Mouse (Mus musculus) monocyte, adult 2 months (primary cell): ENCODE measurements around the gene Nek6.

ENCODE experiments used
- DNase-seq, 2 experiments: peaks; one replicate each; pipeline ENCODE4 v3.0.0; 2022; ENCODE audit warnings: low spot score in 2 of 2, low read depth in 1 of 2

Gene Nek6

GRCm38 (mm10) chr2:38511487-38512307, at the start of gene Nek6:
Gene Nek6 (plus strand): TSS chr2:38511643.
- DNase-seq = no peak

GRCm38 (mm10) chr2:38462323-38462722, 49.1 kb upstream of the Nek6 start:
- no peak for DNase-seq

GRCm38 (mm10) chr2:38468845-38469244, 42.6 kb upstream of the Nek6 start:
- DNase-seq = no peak

GRCm38 (mm10) chr2:38471745-38472144, 39.7 kb upstream of the Nek6 start:
- DNase-seq = no peak

GRCm38 (mm10) chr2:38472829-38473228, 38.6 kb upstream of the Nek6 start:
- DNase-seq = no peak

- DNase-seq = no peak
These were observed 34.5 kb upstream of the Nek6 start for GRCm38 (mm10) chr2:38476871-38477496.

GRCm38 (mm10) chr2:38477497-38477873, 34.0 kb upstream of the Nek6 start:
- DNase-seq = no peak

GRCm38 (mm10) chr2:38478683-38479082, 32.8 kb upstream of the Nek6 start:
- no peak for DNase-seq

- DNase-seq = no peak
These were observed 31.9 kb upstream of the Nek6 start for GRCm38 (mm10) chr2:38479541-38479940.

GRCm38 (mm10) chr2:38481166-38481778, 30.2 kb upstream of the Nek6 start:
- peak; percentile 16 to 41 for DNase-seq

- no peak for DNase-seq
These were observed 29.3 kb upstream of the Nek6 start for GRCm38 (mm10) chr2:38482122-38482521.

GRCm38 (mm10) chr2:38483058-38483704, 28.3 kb upstream of the Nek6 start:
- DNase-seq = peak; percentile 39 to 59

- no peak for DNase-seq
These were observed 26.9 kb upstream of the Nek6 start for GRCm38 (mm10) chr2:38484556-38484955.

- DNase-seq = no peak
These were observed 26.0 kb upstream of the Nek6 start for GRCm38 (mm10) chr2:38485409-38485808.

- peak in 1 of 2 experiments; percentile 51 for DNase-seq
These were observed 25.2 kb upstream of the Nek6 start for GRCm38 (mm10) chr2:38485957-38486931.

GRCm38 (mm10) chr2:38497594-38497993, 13.8 kb upstream of the Nek6 start:
- DNase-seq = no peak

- DNase-seq = no peak
These were observed 9.8 kb upstream of the Nek6 start for GRCm38 (mm10) chr2:38501606-38502005.

- no peak for DNase-seq
These were observed 9.3 kb upstream of the Nek6 start for GRCm38 (mm10) chr2:38502123-38502522.

GRCm38 (mm10) chr2:38502747-38503146, 8.7 kb upstream of the Nek6 start:
- no peak for DNase-seq

- no peak for DNase-seq
These were observed 7.1 kb upstream of the Nek6 start for GRCm38 (mm10) chr2:38504311-38504710.
